9 mouse cellular contexts compared by ENCODE assay signal in the genomic region with DNA sequence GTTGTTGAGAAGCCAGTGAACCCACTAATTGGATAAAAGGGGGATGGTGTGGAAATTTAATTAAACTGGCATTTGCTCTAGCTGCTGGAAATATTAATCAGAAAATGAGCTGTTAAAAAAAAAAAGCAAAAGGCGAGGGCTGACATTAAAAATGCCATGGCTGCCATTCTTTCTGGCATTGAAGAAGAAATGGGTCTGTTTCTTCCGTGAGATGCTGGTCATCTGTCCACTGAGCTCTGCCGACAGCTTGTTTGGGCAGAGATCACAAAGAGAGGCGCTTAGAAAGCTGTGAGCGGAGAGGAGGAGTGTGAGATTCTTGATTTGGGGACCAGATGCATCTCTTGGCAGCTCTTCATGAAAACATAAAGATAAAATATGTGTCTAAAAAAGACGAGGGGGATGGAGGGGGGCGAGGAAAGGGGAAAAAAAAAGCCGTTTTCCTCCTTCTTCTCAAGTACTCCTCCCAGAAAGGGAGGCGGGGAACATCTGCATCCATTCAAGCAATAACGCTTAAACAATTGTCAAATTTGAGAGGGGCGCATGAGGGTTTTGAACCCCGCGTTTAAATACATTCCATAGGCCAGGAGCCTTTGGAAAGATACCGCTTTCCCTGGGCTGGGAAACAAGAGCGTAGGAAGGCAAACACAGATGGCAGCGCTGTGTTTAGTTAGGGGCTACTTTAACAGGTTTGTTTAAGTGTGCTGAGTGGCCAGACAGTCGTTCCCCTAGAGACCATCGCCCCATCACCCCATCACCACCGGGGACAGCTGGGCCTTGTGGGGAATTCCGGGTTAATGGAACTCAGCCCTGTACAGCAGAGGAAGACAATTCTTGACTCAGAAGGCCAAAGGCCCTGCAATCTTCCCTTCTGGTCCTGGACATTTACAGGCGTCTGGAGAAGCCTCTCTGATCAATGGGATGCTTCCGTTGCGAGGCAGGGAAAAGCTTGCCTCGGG.
DNase-seq lines count a peak whose midpoint lies in the region; ATAC-seq lines count a peak whose summit lies in the region.
"Had no signal": no experiment of that assay in that cellular context is flagged by ENCODE, and none has a peak within 500 bp of the region (broad histone marks: within the 10 kb centered on the region; RNA-seq: fewer than 3 reads in every experiment).

No protein-coding gene starts in this region.

- no peak overlapping the region for H3K27ac ChIP-seq in embryonic facial prominence, embryonic 11.5 days (replicated peaks; ENCODE audit: low read depth, low read length)
- H3K27ac ChIP-seq in hindbrain, embryonic 15.5 days (replicated peaks), result peak overlapping the region; percentile 62
- peak overlapping the region; percentile 43; the same call in 1 of the 2 replicates for H3K27ac ChIP-seq in midbrain, embryonic 16.5 days (ENCODE audit: low read length)
- H3K27ac ChIP-seq: liver, embryonic 13.5 days had no signal

- no peak overlapping the region for H3K4me2 ChIP-seq in embryonic facial prominence, embryonic 11.5 days (ENCODE audit: low read depth, low read length)
- H3K4me2 ChIP-seq in hindbrain, embryonic 15.5 days, result peak overlapping the region; percentile 20; the same call in 1 of the 2 replicates
- H3K4me2 ChIP-seq in midbrain, embryonic 16.5 days (ENCODE audit: low read length), result no peak overlapping the region
- H3K4me2 ChIP-seq: liver, embryonic 13.5 days had no signal

- no peaks in the 10 kb centered on the region for H3K36me3 ChIP-seq in embryonic facial prominence, embryonic 11.5 days (replicated peaks; ENCODE audit: control insufficient read depth, insufficient read depth, low read depth, low read length)
- no peaks in the 10 kb centered on the region for H3K36me3 ChIP-seq in hindbrain, embryonic 15.5 days
- no peaks in the 10 kb centered on the region for H3K36me3 ChIP-seq in midbrain, embryonic 16.5 days (ENCODE audit: control insufficient read depth, insufficient read depth, low read length)
- H3K36me3 ChIP-seq: liver, embryonic 13.5 days had no signal

- H3K9ac ChIP-seq in embryonic facial prominence, embryonic 11.5 days (replicated peaks; ENCODE audit: low read length), result no peak overlapping the region
- H3K9ac ChIP-seq in hindbrain, embryonic 15.5 days, result no peak overlapping the region
- no peak overlapping the region; the same call in 1 of the 2 replicates for H3K9ac ChIP-seq in midbrain, embryonic 16.5 days (ENCODE audit: low read depth, low read length)
- H3K9ac ChIP-seq: liver, embryonic 13.5 days had no signal

- no peak for ATAC-seq in embryonic facial prominence, embryonic 11.5 days (replicated peaks; ENCODE audit: insufficient number of reproducible peaks, low FRiP score, low TSS enrichment, low read depth)
- ATAC-seq in hindbrain, embryonic 15.5 days (ENCODE audit: low FRiP score, low read depth), result no peak
- no peak for ATAC-seq in midbrain, embryonic 16.5 days

- peak; percentile 19 to 22 for DNase-seq in cerebellum, postnatal 10 days
- DNase-seq in cerebellum, adult 8-10 months, result no peak
- DNase-seq in embryonic facial prominence, embryonic 11.5 days (ENCODE audit: low spot score), result peak; percentile 77
- no peak for DNase-seq in adrenal gland, adult 2 months
- DNase-seq in heart, postnatal 4 days, result no peak
- no peak for DNase-seq in kidney, adult 8-10 months
- DNase-seq: liver, embryonic 13.5 days had no signal

- peaks cover under 1% of the 10 kb centered on the region; the same call in 1 of the 2 replicates for H3K4me1 ChIP-seq in embryonic facial prominence, embryonic 11.5 days (ENCODE audit: control insufficient read depth, insufficient read depth, low read length)
- H3K4me1 ChIP-seq in hindbrain, embryonic 15.5 days (replicated peaks), result peaks cover 15% of the 10 kb centered on the region
- peaks cover 12% of the 10 kb centered on the region for H3K4me1 ChIP-seq in midbrain, embryonic 16.5 days (ENCODE audit: control insufficient read depth, insufficient read depth, low read length)
- H3K4me1 ChIP-seq: liver, embryonic 13.5 days had no signal

- WGBS in embryonic facial prominence, embryonic 11.5 days, result 38% methylated on average over 24 of the region's 24 CpGs
- WGBS in hindbrain, embryonic 15.5 days, result 61% methylated on average over 24 of the region's 24 CpGs
- WGBS in midbrain, embryonic 16.5 days, result 60% methylated on average over 24 of the region's 24 CpGs

- H3K9me3 ChIP-seq in embryonic facial prominence, embryonic 11.5 days (replicated peaks; ENCODE audit: control insufficient read depth, low read length), result no peaks in the 10 kb centered on the region
- no peaks in the 10 kb centered on the region for H3K9me3 ChIP-seq in hindbrain, embryonic 15.5 days
- H3K9me3 ChIP-seq in midbrain, embryonic 16.5 days (replicated peaks; ENCODE audit: control insufficient read depth, low read length, poor library complexity, severe bottlenecking), result no peaks in the 10 kb centered on the region
- H3K9me3 ChIP-seq: liver, embryonic 13.5 days had no signal

- no peak overlapping the region for H3K4me3 ChIP-seq in embryonic facial prominence, embryonic 11.5 days (ENCODE audit: low read depth, low read length)
- no peak overlapping the region for H3K4me3 ChIP-seq in hindbrain, embryonic 15.5 days
- no peak overlapping the region for H3K4me3 ChIP-seq in midbrain, embryonic 16.5 days (ENCODE audit: low read depth, low read length)
- H3K4me3 ChIP-seq: liver, embryonic 13.5 days had no signal

- no peaks in the 10 kb centered on the region; the same call in 1 of the 2 replicates for H3K27me3 ChIP-seq in embryonic facial prominence, embryonic 11.5 days (ENCODE audit: control insufficient read depth, insufficient read depth, low read length)
- H3K27me3 ChIP-seq in hindbrain, embryonic 15.5 days, result no peaks in the 10 kb centered on the region
- no peaks in the 10 kb centered on the region for H3K27me3 ChIP-seq in midbrain, embryonic 16.5 days (ENCODE audit: control insufficient read depth, insufficient read depth, low read depth, low read length)
- H3K27me3 ChIP-seq: liver, embryonic 13.5 days had no signal

Comparison
In these comparisons a context has a peak if more than half of its experiments do, and no peak if none do; other contexts are left out.
1. DNase-seq: peak in cerebellum, postnatal 10 days (2 of 2) and embryonic facial prominence, embryonic 11.5 days (single experiment); none in cerebellum, adult 8-10 months (single experiment), adrenal gland, adult 2 months (single experiment), heart, postnatal 4 days (single experiment) and kidney, adult 8-10 months (0 of 2).